Mouse (Mus musculus) forelimb bud, embryonic 11.5 days (tissue): Measurements from ENCODE around the gene Gpat3.
A peak's percentile ranks its signal among the peaks of the same experiment; 100 is the strongest.

ENCODE experiments used
- DNase-seq: peaks from one replicate; pipeline ENCODE4 v3.0.0-alpha.2; 2012; ENCODE audit warnings: low read depth, low spot score

Gpat3 gene

GRCm38 (mm10) chr5:100845485-100845847, at the start of gene Gpat3:
TSS of gene Gpat3 (plus strand) at chr5:100845713.
- no peak for DNase-seq

GRCm38 (mm10) chr5:100798165-100798860, 47.2 kb upstream of the Gpat3 start, which contains the start of the genes Helq and Mrps18c:
TSS of gene Helq (minus strand) at chr5:100798598.
TSS of gene Mrps18c (plus strand) at chr5:100798627.
- DNase-seq: peak; percentile 93

GRCm38 (mm10) chr5:100818341-100818740, 27.2 kb upstream of the Gpat3 start:
- no peak for DNase-seq

GRCm38 (mm10) chr5:100819568-100820480, 25.7 kb upstream of the Gpat3 start:
- DNase-seq: no peak

GRCm38 (mm10) chr5:100820483-100821184, 24.9 kb upstream of the Gpat3 start, which contains the start of gene Abraxas1:
TSS of gene Abraxas1 (minus strand) at chr5:100820965.
- DNase-seq: peak; percentile 67

GRCm38 (mm10) chr5:100821375-100821774, 24.1 kb upstream of the Gpat3 start:
- DNase-seq: no peak

- DNase-seq: no peak
These were observed 22.7 kb upstream of the Gpat3 start for GRCm38 (mm10) chr5:100822826-100823225.

GRCm38 (mm10) chr5:100825975-100826374, 19.5 kb upstream of the Gpat3 start:
- peak; percentile 32 for DNase-seq

GRCm38 (mm10) chr5:100826531-100826930, 19.0 kb upstream of the Gpat3 start:
- no peak for DNase-seq

GRCm38 (mm10) chr5:100828701-100829100, 16.8 kb upstream of the Gpat3 start:
- no peak for DNase-seq

- DNase-seq: no peak
These were observed 12.8 kb upstream of the Gpat3 start for GRCm38 (mm10) chr5:100832680-100833079.

- DNase-seq: no peak
These were observed 11.7 kb upstream of the Gpat3 start for GRCm38 (mm10) chr5:100833841-100834240.

GRCm38 (mm10) chr5:100835862-100836538, 9.5 kb upstream of the Gpat3 start:
- DNase-seq: no peak

- DNase-seq: no peak
These were observed 7.6 kb upstream of the Gpat3 start for GRCm38 (mm10) chr5:100837907-100838306.

GRCm38 (mm10) chr5:100844485-100844884, 1.0 kb upstream of the Gpat3 start:
- no peak for DNase-seq

GRCm38 (mm10) chr5:100845848-100846598, 510 bp downstream of the Gpat3 start:
- peak; percentile 38 for DNase-seq

- no peak for DNase-seq
These were observed 1.0 kb downstream of the Gpat3 start for GRCm38 (mm10) chr5:100846599-100846920.

GRCm38 (mm10) chr5:100847143-100847542, 1.6 kb downstream of the Gpat3 start:
- no peak for DNase-seq

- DNase-seq: no peak
These were observed 8.4 kb downstream of the Gpat3 start for GRCm38 (mm10) chr5:100853963-100854362.

- no peak for DNase-seq
These were observed 11.0 kb downstream of the Gpat3 start for GRCm38 (mm10) chr5:100856552-100856951.
